Mouse (Mus musculus): ENCODE results near the gene Cpox.

GRCm38 (mm10) chr16:58746715-58747114, 76.6 kb downstream of the Cpox start:
- TF ChIP-seq POLR2A (IDR thresholded peaks at IDR 0.05; ENCODE audit: low read depth, low read length), result no peak
- no peak for TF ChIP-seq CTCF (conservative IDR thresholded peaks at IDR 0.05; ENCODE audit: insufficient read depth, insufficient read length, low read depth, low read length)
